1 mouse cellular context compared by ENCODE assay signal in the genomic region with DNA sequence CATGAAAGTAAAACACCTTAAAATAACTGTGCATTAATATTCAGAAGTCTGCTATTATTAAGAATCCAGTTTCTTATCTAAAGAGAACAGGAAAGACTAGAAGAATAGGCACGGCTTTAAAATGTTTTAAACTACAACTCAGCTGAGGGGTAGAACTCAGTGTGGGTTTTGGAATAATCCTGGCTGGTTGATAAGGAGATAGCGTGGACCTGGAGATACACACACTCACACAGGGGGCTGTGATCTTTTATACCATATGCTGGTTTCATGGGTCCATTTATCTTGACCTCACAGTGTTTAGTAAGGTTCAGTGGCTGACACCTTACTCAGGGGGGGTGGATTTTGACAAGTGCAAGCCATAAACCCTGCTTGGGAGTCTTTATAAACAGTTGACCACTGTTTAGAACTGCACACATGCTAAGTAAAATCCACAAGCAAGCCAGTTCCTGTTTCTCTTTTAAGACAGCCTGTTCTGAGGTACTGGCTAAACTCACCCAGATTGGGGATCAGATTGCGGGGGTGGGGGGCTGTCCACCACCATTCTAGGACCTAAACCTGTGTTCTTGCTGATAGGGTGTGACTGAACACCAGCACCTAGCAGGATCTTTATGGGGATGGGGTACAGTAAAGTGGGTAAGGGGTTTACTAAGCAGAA.
TF ChIP-seq lines count a peak whose summit lies in the region.

No protein-coding gene starts in this region.

TF ChIP-seq in CH12.LX, 34 proteins besides CTCF, POLR2A, EP300 and RAD21:
- no peak for TF ChIP-seq RCOR1 (conservative IDR thresholded peaks at IDR 0.05; ENCODE audit: low read depth, low read length)
- TF ChIP-seq MAFK (IDR thresholded peaks at IDR 0.05; ENCODE audit: insufficient replicate concordance, low read length): no peak
- no peak for TF ChIP-seq ZC3H11A (IDR thresholded peaks at IDR 0.05; ENCODE audit: low read depth, low read length)
- no peak for TF ChIP-seq E2F4 (IDR thresholded peaks at IDR 0.05; ENCODE audit: insufficient replicate concordance, low read depth, low read length)
- no peak for TF ChIP-seq ELF1 (IDR thresholded peaks at IDR 0.05; ENCODE audit: low read depth, low read length)
- TF ChIP-seq ZNF384 (IDR thresholded peaks at IDR 0.05; ENCODE audit: low read depth, low read length): no peak
- TF ChIP-seq BHLHE40 (IDR thresholded peaks at IDR 0.05; ENCODE audit: low read depth, low read length): no peak
- no peak for TF ChIP-seq PAX5 (IDR thresholded peaks at IDR 0.05; ENCODE audit: low read length)
- TF ChIP-seq HCFC1 (IDR thresholded peaks at IDR 0.05; ENCODE audit: low read depth, low read length): no peak
- no peak for TF ChIP-seq ZKSCAN1 (IDR thresholded peaks at IDR 0.05; ENCODE audit: borderline replicate concordance, low read depth, low read length)
TF ChIP-seq in CH12.LX: peak in this region for 0.
